Mouse (Mus musculus) gastrocnemius, postnatal 14 days (tissue): ENCODE measurements around the gene Gpr171. TPM values are rescaled to one million over a fixed set of nuclear protein-coding genes. Genes with fewer than 3 reads are reported as not detected.
A peak's percentile ranks its signal among the peaks of the same experiment; 100 is the strongest.

Experiments used
- DNase-seq: peaks from one replicate; pipeline ENCODE4 v3.0.0; 2021; ENCODE audit warnings: mixed read lengths
- intact Hi-C: fragments of 180-260 bp; cut with DNase I; formaldehyde crosslinking; loops from one replicate; pipeline ENCODE4 v1.15.1; 2025; ENCODE audit warnings: low total_unique reads
- total RNA-seq, 2 experiments: library from RNA; stranded (reverse); gene quantifications; 2 replicates each; pipeline ENCODE4 v1.2.3; 2021

The Gpr171 gene
- total RNA-seq, 2 experiments from 2014 or later: not detected

DNA sequence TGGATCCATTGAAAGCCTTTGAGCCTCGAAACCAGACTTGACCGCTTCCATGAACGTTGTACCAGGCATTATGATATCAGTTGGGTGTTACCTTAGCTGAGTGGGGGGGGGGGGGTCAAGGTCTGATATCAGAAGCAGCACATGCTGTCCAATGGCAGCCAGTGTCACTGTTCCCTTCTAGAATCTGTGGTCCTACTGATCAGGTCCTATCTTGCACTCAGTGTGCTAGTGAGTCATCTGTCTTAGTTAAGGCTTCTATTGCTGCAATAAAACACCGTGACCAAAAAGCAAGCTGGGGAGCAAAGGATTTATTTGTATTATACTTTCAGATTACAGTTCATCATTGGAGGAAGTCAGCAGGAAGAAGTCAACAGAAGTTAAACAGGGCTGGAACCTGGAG, 38.2 kb downstream of the Gpr171 start:
- intact Hi-C loops: no loop called here
- no peak for DNase-seq

DNA sequence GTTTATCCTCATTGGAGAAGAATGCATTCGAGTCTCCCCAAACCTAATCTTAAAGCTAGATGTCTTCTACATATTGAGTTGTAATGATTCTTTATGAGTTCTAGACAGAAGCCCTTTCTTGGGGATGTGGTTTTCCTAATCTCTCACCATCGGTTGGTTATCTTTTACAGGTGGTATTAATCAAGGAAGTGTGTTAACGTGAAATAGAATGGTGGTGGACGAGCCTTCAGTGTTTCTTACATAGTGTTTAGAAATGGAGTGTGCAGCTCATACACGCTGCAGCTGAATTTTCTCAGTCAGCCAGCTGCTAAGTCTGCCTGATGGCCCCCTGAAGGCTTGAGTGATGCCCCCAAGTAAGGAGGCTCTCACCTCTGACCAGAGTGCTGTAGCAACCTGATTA, 39.5 kb downstream of the Gpr171 start:
- no peak for DNase-seq
- intact Hi-C loops: no loop called here

DNA sequence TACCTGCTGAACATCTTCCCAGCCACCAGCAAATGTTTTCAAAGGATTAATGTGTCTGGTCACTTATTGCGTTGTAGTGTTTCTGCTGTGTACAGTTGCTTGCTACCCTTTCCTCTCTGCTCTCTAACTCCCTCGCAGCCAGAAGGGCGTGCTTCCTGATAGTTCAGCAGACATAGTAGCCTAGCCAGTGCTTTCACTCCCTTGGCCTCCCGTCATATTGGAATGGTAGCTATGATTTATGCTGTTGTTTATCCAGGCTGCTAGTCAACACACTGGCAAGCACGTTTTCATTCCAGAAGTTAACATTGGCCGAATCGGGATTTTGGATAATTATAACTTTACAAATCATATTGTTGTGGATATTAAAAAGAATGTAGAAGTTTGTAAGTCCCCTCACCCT, 41.5 kb downstream of the Gpr171 start:
- no peak for DNase-seq
- intact Hi-C loops: no loop called here

DNA sequence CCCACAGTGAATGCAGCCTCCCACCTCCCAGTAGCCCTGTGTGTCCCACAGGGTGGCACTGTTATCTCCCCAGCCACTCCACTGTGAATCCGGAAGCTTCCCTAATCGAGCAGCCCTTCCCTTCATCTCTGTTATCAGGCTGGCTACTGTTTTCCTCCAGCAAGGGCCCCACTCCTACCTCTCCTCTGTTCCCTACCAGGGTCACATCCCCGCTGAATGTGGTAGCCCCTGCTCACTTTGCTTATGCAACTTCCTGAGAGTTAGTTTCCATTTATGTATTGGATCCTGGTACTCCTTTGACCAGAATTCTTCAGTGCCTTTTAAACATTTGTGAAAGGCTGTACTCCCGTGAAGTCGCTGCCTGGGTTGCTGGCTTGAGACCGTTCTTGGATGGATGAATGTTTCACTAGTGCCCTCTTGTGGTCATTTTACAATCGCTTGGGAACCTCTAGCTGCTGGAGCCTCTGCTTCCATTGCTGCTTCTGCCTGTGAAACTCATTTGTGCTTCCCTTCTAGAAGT, 42.5 kb downstream of the Gpr171 start:
- DNase-seq: peak; percentile 38
- intact Hi-C loops: loop anchor here (5.0 kb wide), 1 partner anchor 72 kb away; no protein-coding TSS in a partner anchor

DNA sequence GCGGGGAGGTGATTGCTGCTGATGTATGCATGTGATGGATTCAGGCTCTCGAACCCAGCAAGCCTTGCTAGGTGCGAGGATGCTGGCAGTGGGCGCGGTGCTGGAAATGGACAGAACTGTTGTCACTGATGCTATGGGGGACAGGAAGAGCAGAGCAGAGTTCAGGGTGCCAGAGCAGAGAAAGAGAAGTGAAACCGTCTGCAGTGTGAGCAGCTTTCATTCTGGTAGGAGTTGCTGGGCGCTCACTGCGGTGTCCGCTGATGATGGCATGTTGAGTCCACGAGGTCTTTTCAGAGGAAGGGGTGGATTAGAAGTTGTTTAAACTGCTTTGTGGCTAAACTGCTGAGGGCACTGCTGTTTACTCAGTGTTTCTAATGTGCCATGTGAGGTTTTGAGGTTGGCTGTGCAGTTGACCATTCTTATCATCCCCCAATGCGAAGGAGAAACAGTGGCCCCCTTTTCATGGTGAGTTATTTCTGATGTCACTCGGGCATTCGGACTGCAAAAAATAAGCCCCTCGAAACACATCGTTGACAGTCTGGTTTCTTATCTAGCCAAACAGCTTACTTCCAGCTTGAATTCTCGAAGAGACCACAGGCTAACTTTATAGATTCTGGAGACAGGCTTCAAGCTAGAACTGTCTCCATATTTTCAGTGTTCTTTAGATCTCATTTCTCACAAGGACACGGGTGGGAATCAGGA, 46.6 kb downstream of the Gpr171 start:
- DNase-seq: no peak
- intact Hi-C loops: loop anchor here (5.0 kb wide), 1 partner anchor 68 kb away; no protein-coding TSS in a partner anchor

Other genes with a start within 250 kb of the Gpr171 start
- gene Clrn1, start 216.5 kb downstream of the Gpr171 start, total RNA-seq: not detected
- gene Med12l, start 96.0 kb downstream of the Gpr171 start, total RNA-seq: 1 to 10 TPM; 1.4 to 1.9 TPM
- gene P2ry14, start 51.8 kb upstream of the Gpr171 start, total RNA-seq: 1 to 10 TPM; 2.8 to 3.1 TPM
- not detected for gene Gpr87, start 93.3 kb upstream of the Gpr171 start, total RNA-seq
- under 1 TPM; 0.60 to 0.84 TPM for gene P2ry13, start 109.1 kb upstream of the Gpr171 start, total RNA-seq
- 1 to 10 TPM in 1 of 2 experiments, under 1 TPM in 1; 0.60 to 1.8 TPM for gene P2ry12, start 161.1 kb upstream of the Gpr171 start, total RNA-seq
- gene Igsf10, start 242.6 kb upstream of the Gpr171 start, total RNA-seq: 10 to 100 TPM; 14.4 to 26.0 TPM